Mouse (Mus musculus) retina, adult 2 months (tissue): ENCODE results near the gene Acyp2.
A peak's percentile ranks its signal among the peaks of the same experiment; 100 is the strongest.
"Not testable (repeated sequence)": the region's sequence is repeated elsewhere in the genome, so short reads cannot be mapped to it uniquely, and the experiment has no call there.

Experiments used
- DNase-seq: peaks from one replicate; pipeline ENCODE4 v3.0.0-alpha.2; 2012; ENCODE audit warnings: low read depth, low spot score

Acyp2 gene

DNA sequence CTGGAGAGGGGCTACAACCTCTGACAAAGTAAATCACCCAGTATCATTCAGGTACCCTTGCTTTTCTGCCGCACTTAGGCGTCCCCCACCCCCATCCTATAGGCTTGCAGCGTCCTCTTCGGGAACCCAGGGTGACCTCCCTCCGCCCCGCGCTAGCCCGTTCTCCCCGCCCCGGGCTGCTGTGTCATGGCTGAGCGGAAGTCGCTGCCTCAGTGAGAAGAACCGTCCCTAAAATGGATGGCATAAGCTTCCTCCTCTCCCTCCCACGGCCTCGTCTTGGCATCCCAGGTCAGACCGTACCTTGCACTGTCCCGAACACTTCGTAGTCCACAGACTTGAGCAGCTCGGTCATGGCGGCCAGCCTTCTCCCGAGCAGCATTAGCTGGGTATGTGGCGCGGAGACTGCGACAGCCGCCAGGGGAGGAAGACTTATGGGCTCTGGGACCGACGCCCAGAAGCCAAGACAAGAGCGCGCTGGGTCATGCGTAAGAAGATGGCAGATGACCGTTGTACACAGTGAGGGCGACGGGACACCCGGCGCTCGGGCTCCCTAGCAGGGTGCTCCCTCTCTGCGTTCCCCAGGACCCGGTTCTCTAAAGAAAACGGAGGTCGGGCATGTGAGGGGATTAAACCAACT, at the start of gene Acyp2:
Gene Acyp2 (minus strand): TSS at position 587 of the 637 bp plus-strand sequence.
- DNase-seq, result peak; percentile 34

- DNase-seq, result no peak
Measured at GRCm38 (mm10) chr11:30689421-30689820, 40.0 kb upstream of the Acyp2 start.

GRCm38 (mm10) chr11:30676086-30676485, 26.7 kb upstream of the Acyp2 start:
- peak; percentile 36 for DNase-seq

DNA sequence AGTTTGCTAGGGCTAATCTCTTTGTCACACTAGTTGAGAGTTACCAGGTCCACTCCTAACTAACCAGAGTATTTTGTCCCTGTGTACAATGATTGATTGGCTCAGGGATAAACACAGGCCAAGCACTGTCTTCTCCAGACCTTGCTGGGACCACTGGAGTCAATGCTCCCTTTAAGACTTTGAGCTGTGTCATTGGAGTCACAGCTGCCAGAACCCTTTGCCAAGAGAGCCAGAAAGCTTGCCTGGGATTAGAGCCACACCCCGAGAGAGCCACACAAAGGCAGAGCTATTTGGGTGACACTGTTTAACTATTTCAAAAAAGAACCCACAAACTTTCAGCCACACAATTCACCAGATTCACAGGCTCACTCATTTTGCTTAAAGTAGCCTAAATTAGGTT, 23.3 kb upstream of the Acyp2 start:
- no peak for DNase-seq

DNA sequence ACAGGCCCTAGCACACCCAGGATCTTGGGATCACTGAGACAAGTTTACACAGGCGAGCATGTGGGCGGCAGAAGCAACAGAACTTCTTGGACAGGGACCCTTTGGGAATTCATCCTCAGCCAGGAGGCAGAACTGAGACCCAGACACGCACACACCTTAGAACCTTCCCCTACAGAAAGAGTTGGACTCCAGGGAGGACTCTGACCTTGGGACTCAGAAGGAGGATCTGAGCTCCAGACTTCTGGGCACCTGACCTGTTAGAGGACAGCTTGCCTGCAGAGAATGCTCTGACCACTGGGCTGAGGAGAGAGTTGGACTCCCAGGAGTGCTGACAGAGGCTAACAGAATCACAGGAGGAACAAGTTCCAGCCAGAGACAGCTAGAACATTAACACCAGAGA, 13.6 kb upstream of the Acyp2 start:
- no peak for DNase-seq

- DNase-seq, result no peak
Measured at GRCm38 (mm10) chr11:30662591-30662990, 13.2 kb upstream of the Acyp2 start.

- DNase-seq, result peak; percentile 32
Measured at GRCm38 (mm10) chr11:30657069-30657468, 7.7 kb upstream of the Acyp2 start.

- DNase-seq, result no peak
Measured at GRCm38 (mm10) chr11:30656060-30656459, 6.7 kb upstream of the Acyp2 start.

GRCm38 (mm10) chr11:30650416-30650815, 1.0 kb upstream of the Acyp2 start:
- no peak for DNase-seq

- no peak for DNase-seq
Measured at GRCm38 (mm10) chr11:30635674-30636073, 13.7 kb downstream of the Acyp2 start.

DNA sequence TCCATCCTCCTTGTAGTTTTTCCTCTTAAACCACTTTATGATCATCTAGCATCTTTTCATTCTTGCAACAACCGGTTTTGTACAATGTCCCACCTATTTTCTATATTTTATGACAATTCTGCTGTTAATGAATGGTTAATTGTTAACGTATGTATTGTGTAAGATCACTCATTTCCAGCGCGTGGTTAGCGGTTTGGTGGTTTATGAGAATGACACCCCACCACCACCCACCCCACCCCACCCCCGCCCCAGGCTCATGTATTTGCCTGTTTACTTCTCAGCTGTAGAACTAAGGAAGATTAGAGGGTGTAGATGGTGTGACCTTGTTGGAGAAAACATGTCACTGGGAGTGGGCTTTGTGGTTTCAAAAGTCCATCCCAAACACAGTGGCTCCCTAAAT, 18.9 kb downstream of the Acyp2 start:
- no peak for DNase-seq

- no peak for DNase-seq
Measured at GRCm38 (mm10) chr11:30623218-30623617, 26.2 kb downstream of the Acyp2 start.

DNA sequence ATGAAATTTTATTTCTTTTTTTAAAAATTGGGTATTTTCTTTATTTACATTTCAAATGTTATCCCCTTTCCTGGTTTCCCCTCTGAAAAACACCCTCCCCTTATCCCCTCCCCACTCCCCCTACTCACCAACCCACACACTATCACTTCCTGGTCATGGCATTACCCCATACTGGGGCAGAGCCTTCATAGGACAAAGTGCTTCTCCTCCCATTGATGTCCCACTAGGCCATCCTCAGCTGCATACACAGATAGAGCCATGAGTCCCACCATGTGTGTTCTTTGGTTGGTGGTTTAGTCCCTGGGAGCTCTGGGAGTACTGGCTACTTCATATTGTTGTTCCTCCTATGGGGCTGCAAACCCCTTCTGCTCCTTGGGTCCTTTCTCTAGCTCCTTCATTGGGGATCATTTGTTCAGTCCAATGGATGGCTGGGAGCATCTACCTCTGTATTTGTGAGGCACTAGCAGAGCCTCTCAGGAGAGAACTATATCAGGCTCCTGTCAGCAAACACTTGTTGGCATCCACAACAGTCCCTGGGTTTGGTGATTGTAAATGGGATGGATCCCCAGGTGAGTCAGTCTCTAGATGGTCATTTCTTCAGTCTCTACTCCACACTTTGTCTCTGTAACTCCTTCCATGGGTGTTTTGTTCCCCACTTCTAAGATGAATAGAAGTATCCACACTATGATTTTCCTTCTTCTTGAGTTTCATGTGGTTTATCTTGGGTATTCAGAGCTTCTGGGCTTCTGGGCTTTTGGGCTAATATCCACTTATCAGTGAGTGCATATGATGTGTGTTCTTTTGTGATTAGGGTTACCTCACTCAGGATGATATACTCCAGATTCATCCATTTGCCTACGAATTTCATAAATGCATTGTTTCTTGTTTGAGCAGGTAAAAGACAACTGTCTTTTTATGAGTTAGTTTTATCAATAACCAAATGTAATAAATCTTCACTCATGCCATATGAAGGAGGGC, 27.7 kb downstream of the Acyp2 start:
- DNase-seq, result not testable (repeated sequence)

- no peak for DNase-seq
Measured at GRCm38 (mm10) chr11:30618235-30618634, 31.2 kb downstream of the Acyp2 start.

DNA sequence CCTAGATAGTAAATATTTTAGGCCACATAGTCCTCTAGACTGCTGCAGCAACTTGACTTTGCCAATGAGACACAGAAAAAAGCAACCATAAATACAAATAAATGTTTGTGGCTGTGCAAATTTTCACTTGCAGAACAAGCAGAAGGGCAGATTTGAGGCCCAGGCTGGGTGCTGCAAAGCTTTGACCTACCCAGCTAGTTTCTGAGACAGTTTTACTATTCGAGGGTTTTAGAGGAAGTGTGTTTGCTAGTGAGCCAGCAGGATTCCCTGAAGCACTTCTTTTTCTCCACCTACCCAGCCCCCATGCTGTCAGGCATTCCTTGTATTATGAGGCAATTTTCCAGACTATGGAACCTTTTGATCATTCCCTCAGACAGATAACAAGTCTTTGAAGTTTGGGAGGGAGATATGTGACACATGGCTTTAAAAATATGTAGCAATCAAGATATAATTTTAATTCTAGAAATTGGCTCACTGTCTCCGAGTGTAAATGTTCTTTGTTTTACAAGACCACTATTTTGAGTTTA, 31.8 kb downstream of the Acyp2 start:
- no peak for DNase-seq

DNA sequence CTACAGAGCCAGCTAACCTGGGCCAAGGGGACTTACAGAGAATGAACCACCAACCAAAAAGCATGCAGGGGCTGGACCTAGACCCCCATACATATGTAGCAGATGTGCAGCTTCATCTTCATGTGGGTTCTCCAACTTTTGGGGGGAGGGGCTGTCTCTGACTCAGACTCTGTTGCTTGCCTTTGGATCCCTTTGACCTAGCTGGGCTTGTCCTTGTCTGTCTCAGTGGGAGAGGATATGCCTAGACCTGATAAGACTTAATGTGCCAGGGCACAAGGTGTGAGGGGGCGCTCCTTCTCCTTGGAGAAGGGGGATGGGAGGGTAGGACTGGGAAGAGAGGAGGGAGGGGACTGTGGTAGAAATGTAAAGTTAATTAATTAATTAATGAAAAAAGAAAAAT, 33.4 kb downstream of the Acyp2 start:
- no peak for DNase-seq

- no peak for DNase-seq
Measured at GRCm38 (mm10) chr11:30613916-30614546, 35.4 kb downstream of the Acyp2 start.

GRCm38 (mm10) chr11:30612699-30613098, 36.7 kb downstream of the Acyp2 start:
- DNase-seq, result no peak

GRCm38 (mm10) chr11:30609247-30609646, 40.1 kb downstream of the Acyp2 start:
- DNase-seq, result no peak

DNA sequence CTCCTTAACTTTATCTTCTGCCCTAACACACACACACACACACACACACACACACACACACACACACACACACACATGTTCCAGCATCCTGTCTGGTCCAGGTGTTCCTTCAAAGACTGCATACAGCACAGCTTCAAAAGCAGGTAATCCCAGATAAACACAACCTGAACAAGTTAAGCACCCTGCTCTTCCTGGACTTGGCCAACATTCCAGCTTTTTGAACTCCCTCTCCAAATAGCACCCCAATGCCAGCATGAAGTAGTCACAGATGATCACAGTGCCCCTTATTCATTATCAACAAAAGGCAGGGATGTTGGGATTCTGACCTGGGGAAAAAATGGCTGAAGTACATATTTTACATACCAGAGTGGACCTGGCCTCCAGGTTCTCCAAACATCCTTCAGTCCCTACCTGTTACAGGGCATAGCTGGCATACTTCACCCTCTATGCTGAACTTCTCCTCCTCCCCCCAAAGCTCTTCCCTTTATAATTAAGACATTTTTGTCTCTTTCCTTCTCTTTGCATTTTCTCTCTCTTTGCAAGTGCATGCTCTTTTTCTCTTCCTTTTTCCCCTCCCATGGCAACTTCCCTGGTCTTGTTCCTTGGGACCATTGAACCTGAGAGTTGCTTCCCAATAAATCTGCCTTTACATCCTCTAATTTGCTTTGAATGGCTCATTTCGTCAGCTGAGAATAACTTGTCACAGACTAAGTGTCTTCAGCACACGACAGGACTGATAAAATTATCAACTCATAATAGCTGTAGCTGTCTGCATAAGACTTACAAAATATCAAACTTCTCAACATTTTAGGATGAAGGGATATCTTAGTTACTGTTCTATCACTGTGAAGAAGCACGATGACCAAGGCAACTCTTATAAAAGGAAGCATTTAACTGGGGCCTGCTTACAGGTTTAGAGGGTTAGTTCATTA, 41.5 kb downstream of the Acyp2 start:
- no peak for DNase-seq

DNA sequence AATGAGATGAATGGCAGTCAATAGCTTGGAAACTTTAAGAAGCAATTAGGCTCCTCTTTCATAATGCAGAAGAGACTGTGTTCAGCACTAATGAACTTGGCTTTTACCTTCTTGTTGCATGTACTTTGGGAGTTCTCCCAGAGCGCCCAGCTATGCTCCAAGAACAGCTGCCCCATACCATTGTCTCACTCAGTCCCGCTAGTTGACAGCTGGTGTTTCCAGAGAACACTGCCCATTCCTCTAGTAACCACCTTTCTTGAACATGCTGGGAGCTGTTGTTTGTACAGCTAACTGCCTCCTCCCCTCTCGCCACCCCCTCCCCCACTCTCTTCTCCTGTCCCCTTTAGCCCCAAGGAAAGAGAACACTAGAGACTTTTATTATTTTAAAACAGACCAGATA, 52.1 kb downstream of the Acyp2 start:
- DNase-seq, result no peak
